Mouse (Mus musculus): ENCODE results near the gene Prr9. TPM values are rescaled to one million over a fixed set of nuclear protein-coding genes. Genes with fewer than 3 reads are reported as not detected.

Prr9 gene
- not detected in 2 replicates for polyA plus RNA-seq (2012; rRNA removed)

DNA sequence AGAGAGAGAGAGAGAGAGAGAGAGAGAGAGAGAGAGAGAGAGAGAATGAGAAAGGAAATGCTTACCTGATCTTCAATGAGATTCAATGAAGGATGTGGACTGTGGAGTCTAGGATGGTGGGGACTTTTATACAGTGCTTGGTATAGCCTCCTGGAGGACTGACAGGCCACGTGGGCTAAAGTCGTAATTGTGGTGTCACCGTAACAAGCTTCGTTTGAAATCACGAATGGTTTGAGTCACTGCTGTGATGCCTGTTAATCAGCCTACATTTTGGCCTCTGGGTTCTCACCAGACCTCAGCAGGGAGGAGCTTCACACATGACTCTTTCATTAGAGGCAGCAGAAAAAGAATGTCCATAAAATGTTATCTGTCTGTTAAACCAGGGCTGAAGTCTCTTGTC, at the start of gene Prr9:
Gene Prr9, minus strand, starts transcription at position 101 of the 400 bp plus-strand sequence.
- no peak for DNase-seq (ENCODE audit: extremely low spot score in 1 of 2, low spot score in 1 of 2)

GRCm38 (mm10) chr3:92169847-92170246, 46.1 kb upstream of the Prr9 start:
- DNase-seq (ENCODE audit: extremely low spot score in 1 of 2, low spot score in 1 of 2) = no peak

GRCm38 (mm10) chr3:92153322-92153721, 29.6 kb upstream of the Prr9 start:
- DNase-seq (ENCODE audit: extremely low spot score in 1 of 2, low spot score in 1 of 2) = peak; percentile 25 to 88

DNA sequence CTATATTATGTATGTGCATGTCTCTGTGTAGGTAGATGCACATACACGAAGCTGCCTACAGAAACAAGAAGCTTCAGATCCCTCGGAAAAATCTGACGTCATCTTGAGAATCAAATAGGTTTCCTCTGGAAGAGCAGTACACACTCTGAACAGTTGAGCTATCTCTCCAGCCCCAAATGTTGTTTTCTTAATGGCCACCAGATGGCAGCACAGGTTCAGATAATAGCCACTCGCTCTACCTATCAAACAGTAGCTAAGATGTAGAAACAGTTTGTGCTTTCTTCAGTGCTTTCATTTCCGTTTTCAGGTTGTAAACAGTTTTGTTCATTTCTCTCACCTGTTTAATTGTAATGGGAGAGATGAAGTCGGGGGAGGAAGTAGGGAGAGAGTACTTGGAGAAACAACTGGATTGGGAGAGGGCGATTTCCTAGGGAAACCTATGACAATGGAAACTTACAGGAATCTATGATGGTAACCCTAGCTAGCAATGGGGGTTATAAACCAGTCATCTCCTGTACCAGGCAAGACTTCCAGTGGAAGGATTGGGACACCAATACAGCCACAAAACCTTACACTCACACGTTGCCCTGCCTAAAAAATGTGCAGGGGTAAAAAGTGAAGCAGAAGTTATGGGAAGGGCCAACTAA, 27.0 kb upstream of the Prr9 start:
- peak; percentile 29 to 83 for DNase-seq (ENCODE audit: extremely low spot score in 1 of 2, low spot score in 1 of 2)

DNA sequence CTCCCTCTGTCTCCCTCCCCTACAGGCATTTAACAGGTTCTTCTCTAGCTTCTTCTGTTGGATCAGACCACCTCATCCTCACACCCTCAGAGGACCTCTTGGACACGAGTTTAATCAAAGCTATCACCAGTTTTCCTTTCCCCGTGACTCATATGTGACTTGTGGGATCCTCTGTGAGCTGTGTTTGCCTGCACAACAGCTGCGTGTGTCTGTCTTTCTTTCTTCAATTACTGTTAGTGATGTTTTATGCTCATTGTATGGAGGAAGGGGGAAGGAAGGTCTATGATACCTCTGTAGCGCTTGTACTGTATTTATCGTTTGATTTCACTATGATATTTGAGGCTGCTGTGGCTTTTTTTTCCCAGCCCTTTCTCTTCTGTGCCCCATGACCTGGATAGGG, 24.2 kb upstream of the Prr9 start:
- no peak for DNase-seq (ENCODE audit: extremely low spot score in 1 of 2, low spot score in 1 of 2)

GRCm38 (mm10) chr3:92147420-92147819, 23.7 kb upstream of the Prr9 start:
- DNase-seq (ENCODE audit: extremely low spot score in 1 of 2, low spot score in 1 of 2) = peak in 1 of 2 experiments; percentile 11

GRCm38 (mm10) chr3:92142644-92143043, 18.9 kb upstream of the Prr9 start, which contains the start of gene Lelp1:
Lelp1 (minus strand) TSS chr3:92142744.
- DNase-seq (ENCODE audit: extremely low spot score in 1 of 2, low spot score in 1 of 2) = no peak

DNA sequence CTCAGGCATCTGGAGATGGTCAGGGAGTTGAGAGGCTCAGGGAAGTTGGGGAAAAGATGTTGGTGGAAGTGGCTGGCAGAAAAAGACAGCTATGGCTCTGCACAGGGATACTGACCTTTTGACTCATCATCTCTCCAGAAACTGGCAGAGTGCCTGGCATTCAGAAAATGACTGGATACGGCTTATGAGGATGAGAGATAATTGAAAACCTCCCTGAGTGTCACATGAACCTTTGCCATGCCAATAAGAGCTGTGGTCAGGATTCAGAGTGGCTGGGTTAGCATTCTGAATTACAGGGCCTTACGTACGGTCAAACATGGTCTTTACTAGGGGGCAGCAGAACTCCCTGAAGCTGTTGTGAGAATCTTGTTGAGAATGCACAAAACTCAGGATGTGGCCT, 2.8 kb downstream of the Prr9 start:
- no peak for DNase-seq (ENCODE audit: extremely low spot score in 1 of 2, low spot score in 1 of 2)

DNA sequence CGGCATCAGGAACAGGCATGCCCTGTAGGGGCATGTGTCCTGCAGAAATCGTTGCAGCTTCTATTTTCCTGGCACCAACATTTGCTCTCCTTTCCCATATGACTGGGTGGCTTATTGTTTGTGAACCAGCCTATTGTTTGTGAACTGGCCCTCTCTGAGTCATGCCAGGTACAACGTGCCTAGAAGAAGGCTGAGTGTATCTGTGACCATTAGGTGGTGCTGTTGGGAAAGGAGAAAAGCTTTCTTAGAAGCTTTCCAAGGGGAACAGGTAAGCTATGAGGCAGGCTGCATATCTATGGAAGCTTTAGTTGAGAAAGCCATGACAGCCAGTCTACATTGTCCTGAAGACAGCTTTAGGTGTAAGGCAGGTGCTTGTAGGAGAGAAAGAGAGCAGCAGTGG, 5.8 kb downstream of the Prr9 start:
- peak in 1 of 2 experiments; percentile 55 for DNase-seq (ENCODE audit: extremely low spot score in 1 of 2, low spot score in 1 of 2)

- no peak for DNase-seq (ENCODE audit: extremely low spot score in 1 of 2, low spot score in 1 of 2)
Observed at GRCm38 (mm10) chr3:92111526-92111925, 12.2 kb downstream of the Prr9 start.

GRCm38 (mm10) chr3:92110790-92111189, 13.0 kb downstream of the Prr9 start:
- no peak for DNase-seq (ENCODE audit: extremely low spot score in 1 of 2, low spot score in 1 of 2)

- DNase-seq (ENCODE audit: extremely low spot score in 1 of 2, low spot score in 1 of 2) = peak in 1 of 2 experiments; percentile 69
Observed at GRCm38 (mm10) chr3:92106582-92106981, 17.2 kb downstream of the Prr9 start.

DNA sequence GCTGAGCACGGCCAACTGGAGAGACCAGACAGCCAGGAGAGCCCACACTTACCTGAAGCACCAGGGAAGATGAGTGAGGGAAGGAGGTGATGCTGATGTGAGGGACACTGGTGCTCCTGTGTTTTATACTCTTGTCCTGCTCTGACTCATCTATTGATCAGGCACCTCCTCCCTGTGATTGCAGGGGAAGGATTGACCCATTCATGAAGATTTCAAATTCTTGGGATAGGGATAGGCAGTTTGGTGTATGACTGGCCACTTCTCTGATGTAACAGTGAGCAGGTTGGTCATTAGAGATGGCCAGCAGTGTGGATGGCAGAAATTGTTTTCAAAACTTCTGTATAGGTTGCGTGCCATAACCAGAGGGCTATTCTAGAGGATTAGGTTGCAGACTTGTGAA, 40.7 kb downstream of the Prr9 start, which contains the start of gene Lor:
Gene Lor, minus strand, starts transcription at position 101 of the 400 bp plus-strand sequence.
- DNase-seq (ENCODE audit: extremely low spot score in 1 of 2, low spot score in 1 of 2) = no peak

DNA sequence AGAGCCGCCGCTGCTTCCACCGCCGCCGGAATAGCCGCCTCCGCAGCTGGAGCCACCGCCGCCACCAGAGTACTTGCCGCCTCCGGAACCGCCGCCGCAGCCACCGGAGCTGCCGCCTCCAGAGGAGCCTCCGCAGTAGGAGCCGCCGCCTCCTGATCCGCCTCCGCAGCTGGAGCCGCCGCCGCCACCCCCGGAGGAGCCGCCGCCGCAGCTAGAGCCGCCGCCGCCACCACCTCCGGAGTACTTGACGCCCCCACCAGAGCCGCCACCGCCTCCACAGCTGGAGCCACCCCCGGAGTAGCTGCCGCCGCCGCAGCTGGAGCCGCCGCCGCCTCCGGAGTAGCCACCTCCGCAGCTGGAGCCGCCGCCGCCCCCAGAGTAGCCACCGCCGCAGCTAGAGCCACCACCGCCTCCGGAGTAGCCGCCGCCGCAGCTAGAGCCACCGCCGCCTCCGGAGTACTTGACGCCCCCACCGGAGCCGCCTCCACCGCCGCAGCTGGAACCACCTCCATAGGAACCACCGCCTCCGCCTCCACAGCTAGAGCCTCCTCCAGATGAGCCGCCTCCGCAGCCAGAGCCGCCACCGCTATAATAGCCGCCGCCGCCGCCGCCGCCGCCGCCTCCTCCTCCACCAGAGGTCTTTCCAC, 42.3 kb downstream of the Prr9 start:
- DNase-seq (ENCODE audit: extremely low spot score in 1 of 2, low spot score in 1 of 2) = peak in 1 of 2 experiments; percentile 31

DNA sequence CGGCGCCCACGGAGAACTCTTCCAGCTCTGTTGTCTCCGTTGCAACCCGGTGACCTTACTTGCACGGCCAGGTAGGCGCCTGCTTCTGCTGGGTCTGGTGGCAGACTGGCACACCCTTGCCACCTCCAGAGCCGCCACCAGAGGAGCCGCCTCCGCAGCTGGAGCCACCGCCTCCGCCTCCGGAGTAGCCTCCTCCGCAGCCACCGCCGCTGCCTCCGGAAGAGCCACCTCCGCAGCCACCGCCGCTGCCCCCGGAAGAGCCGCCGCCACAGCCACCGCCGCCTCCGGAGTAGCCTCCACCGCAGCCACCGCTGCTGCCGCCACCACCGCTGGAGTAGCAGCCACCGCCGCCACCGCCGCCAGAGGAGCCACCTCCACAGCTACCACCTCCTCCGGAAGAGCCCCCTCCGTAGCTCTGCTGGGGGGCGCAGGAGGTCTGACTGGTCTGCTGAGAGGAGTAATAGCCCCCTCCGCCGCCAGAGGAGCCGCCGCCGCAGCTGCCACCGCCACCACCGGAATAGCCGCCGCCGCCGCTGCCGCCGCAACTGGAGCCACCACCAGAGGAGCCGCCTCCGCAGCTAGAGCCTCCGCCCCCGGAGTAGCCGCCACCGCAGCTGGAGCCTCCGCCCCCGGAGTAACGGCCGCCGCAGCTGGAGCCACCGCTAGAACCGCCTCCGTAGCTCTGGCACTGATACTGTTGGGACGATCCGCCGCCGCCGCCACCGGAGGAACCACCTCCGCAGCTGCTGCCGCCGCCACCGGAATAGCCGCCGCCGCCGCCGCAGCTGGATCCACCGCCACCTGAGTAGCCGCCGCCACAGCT, 43.1 kb downstream of the Prr9 start:
- DNase-seq (ENCODE audit: extremely low spot score in 1 of 2, low spot score in 1 of 2) = peak; percentile 5 to 64

Other genes with a start within 250 kb of the Prr9 start
- not detected in 2 replicates for gene Pglyrp3, start 109.4 kb downstream of the Prr9 start, polyA plus RNA-seq (2012; rRNA removed)
- gene Lor, start 40.8 kb downstream of the Prr9 start, polyA plus RNA-seq (2012; rRNA removed) = 5.2 and 5.4 TPM in 2 replicates
- gene Lelp1, start 18.8 kb upstream of the Prr9 start, polyA plus RNA-seq (2012; rRNA removed) = not detected in 2 replicates
- 0.06 TPM in 1 of 2 replicates, not detected in the other for gene Sprr2a1, start 91.9 kb upstream of the Prr9 start, polyA plus RNA-seq (2012; rRNA removed)
- gene Sprr2a2, start 92.0 kb upstream of the Prr9 start, polyA plus RNA-seq (2012; rRNA removed) = 1.9 and 3.7 TPM in 2 replicates
- 0.23 TPM in 1 of 2 replicates, not detected in the other for gene Sprr2a3, start 161.5 kb upstream of the Prr9 start, polyA plus RNA-seq (2012; rRNA removed)
- not detected in 2 replicates for gene Sprr2b, start 192.7 kb upstream of the Prr9 start, polyA plus RNA-seq (2012; rRNA removed)
- gene Sprr2d, start 215.2 kb upstream of the Prr9 start, polyA plus RNA-seq (2012; rRNA removed) = not detected in 2 replicates
- not detected in 2 replicates for gene Sprr2e, start 228.2 kb upstream of the Prr9 start, polyA plus RNA-seq (2012; rRNA removed)
- 0.21 TPM in 1 of 2 replicates, not detected in the other for gene Sprr2f, start 241.2 kb upstream of the Prr9 start, polyA plus RNA-seq (2012; rRNA removed)